ENCODE assay signal across 9 mouse cellular contexts in genomic region chr8:84749519-84749918, GRCm38 (mm10). TPM values are rescaled to one million over a fixed set of nuclear protein-coding genes. Genes with fewer than 3 reads are reported as not detected.
DNase-seq lines count a peak whose midpoint lies in the region; ATAC-seq and TF ChIP-seq lines count a peak whose summit lies in the region.
"Had no signal": no experiment of that assay in that cellular context is flagged by ENCODE, and none has a peak within 500 bp of the region (broad histone marks: within the 10 kb centered on the region; RNA-seq: fewer than 3 reads in every experiment).

No protein-coding gene starts in this region.

- H3K4me3 ChIP-seq in gastrocnemius, adult 2 months: peak overlapping the region; percentile 49
- no peak overlapping the region for H3K4me3 ChIP-seq in midbrain, embryonic 13.5 days (replicated peaks)
- H3K4me3 ChIP-seq in midbrain, embryonic 11.5 days (ENCODE audit: low read depth, low read length): no peak overlapping the region
- no peak overlapping the region for H3K4me3 ChIP-seq in limb, embryonic 11.5 days (ENCODE audit: low read depth, low read length)
- H3K4me3 ChIP-seq in stomach, postnatal 0 days (ENCODE audit: low read depth, low read length): no peak overlapping the region
- H3K4me3 ChIP-seq in intestine, embryonic 16.5 days (ENCODE audit: low read length): no peak overlapping the region

- ATAC-seq in midbrain, embryonic 13.5 days: no peak
- no peak for ATAC-seq in midbrain, embryonic 11.5 days (ENCODE audit: low FRiP score)
- ATAC-seq in limb, embryonic 11.5 days (ENCODE audit: insufficient number of reproducible peaks, low FRiP score, low TSS enrichment, low read depth): no peak
- no peak for ATAC-seq in stomach, postnatal 0 days (ENCODE audit: low FRiP score, low TSS enrichment)
- ATAC-seq in intestine, embryonic 16.5 days: no peak

- 67% methylated on average over 16 of the region's 16 CpGs for WGBS in midbrain, embryonic 13.5 days
- WGBS in midbrain, embryonic 11.5 days: 67% methylated on average over 16 of the region's 16 CpGs
- whole genome bisulfite sequencing in limb, embryonic 11.5 days: 70% methylated on average over 16 of the region's 16 CpGs
- WGBS in stomach, postnatal 0 days: 62% methylated on average over 16 of the region's 16 CpGs
- 78% methylated on average over 16 of the region's 16 CpGs for WGBS in intestine, embryonic 16.5 days

- H3K9me3 ChIP-seq in midbrain, embryonic 13.5 days: no peaks in the 10 kb centered on the region
- H3K9me3 ChIP-seq in midbrain, embryonic 11.5 days (ENCODE audit: control insufficient read depth, low read length): no peaks in the 10 kb centered on the region
- no peaks in the 10 kb centered on the region for H3K9me3 ChIP-seq in limb, embryonic 11.5 days (ENCODE audit: control insufficient read depth, low read length)
- no peaks in the 10 kb centered on the region for H3K9me3 ChIP-seq in stomach, postnatal 0 days (ENCODE audit: control insufficient read depth, low read length)
- no peaks in the 10 kb centered on the region for H3K9me3 ChIP-seq in intestine, embryonic 16.5 days (ENCODE audit: control insufficient read depth, low read length)

- DNase-seq in gastrocnemius, adult 2 months: no peak
- no peak for DNase-seq in gastrocnemius, postnatal 25 days
- DNase-seq in midbrain, embryonic 11.5 days (ENCODE audit: low spot score, missing footprints): no peak
- no peak for DNase-seq in limb, embryonic 11.5 days (ENCODE audit: low spot score)
- no peak for DNase-seq in stomach, postnatal 0 days (ENCODE audit: low spot score)
- no peak for DNase-seq in left cerebral cortex, adult 18-20 months (ENCODE audit: low spot score in 2 of 2)
- DNase-seq: kidney, adult 9 months had no signal

- TF ChIP-seq EP300 in stomach, postnatal 0 days (optimal IDR thresholded peaks at IDR 0.05): no peak

- H3K4me1 ChIP-seq in midbrain, embryonic 13.5 days (replicated peaks): peaks cover 50% of the 10 kb centered on the region
- peaks cover 16% of the 10 kb centered on the region for H3K4me1 ChIP-seq in midbrain, embryonic 11.5 days (ENCODE audit: control insufficient read depth, insufficient read depth, low read length)
- H3K4me1 ChIP-seq in limb, embryonic 11.5 days (ENCODE audit: control insufficient read depth, insufficient read depth, low read length): peaks cover 43% of the 10 kb centered on the region
- peaks cover 6% of the 10 kb centered on the region; the same call in 1 of the 2 replicates for H3K4me1 ChIP-seq in stomach, postnatal 0 days (replicated peaks; ENCODE audit: control insufficient read depth, insufficient read depth)
- peaks cover 24% of the 10 kb centered on the region for H3K4me1 ChIP-seq in intestine, embryonic 16.5 days (ENCODE audit: control insufficient read depth, insufficient read depth, low read length)

- H3K9ac ChIP-seq in midbrain, embryonic 13.5 days (replicated peaks): peak overlapping the region; percentile 41; the same call in 1 of the 2 replicates
- no peak overlapping the region for H3K9ac ChIP-seq in midbrain, embryonic 11.5 days (ENCODE audit: low read length)
- 0 out of 2 replicates have a peak overlapping the region, but pooled peaks have one; percentile 5 for H3K9ac ChIP-seq in limb, embryonic 11.5 days (ENCODE audit: low read length)
- no peak overlapping the region for H3K9ac ChIP-seq in stomach, postnatal 0 days (ENCODE audit: low read length)
- no peak overlapping the region for H3K9ac ChIP-seq in intestine, embryonic 16.5 days (ENCODE audit: low read depth, low read length)

- TF ChIP-seq CTCF in gastrocnemius, adult 2 months (IDR thresholded peaks at IDR 0.05): no peak
- no peak for TF ChIP-seq CTCF in stomach, postnatal 0 days (IDR thresholded peaks at IDR 0.05; ENCODE audit: low read depth)

- intact Hi-C loops in gastrocnemius, adult 2 months (cut with DNase I): loop anchor here (2.0 kb wide), 1 partner anchor 15 kb away; no protein-coding TSS in a partner anchor

- no peaks in the 10 kb centered on the region for H3K36me3 ChIP-seq in midbrain, embryonic 13.5 days
- H3K36me3 ChIP-seq in midbrain, embryonic 11.5 days (ENCODE audit: control insufficient read depth, insufficient read depth, low read length): no peaks in the 10 kb centered on the region
- H3K36me3 ChIP-seq in limb, embryonic 11.5 days (ENCODE audit: control insufficient read depth, insufficient read depth, low read length): no peaks in the 10 kb centered on the region
- H3K36me3 ChIP-seq in stomach, postnatal 0 days (ENCODE audit: control insufficient read depth, insufficient read depth, low read length): 0 out of 2 replicates have a peak, but pooled peaks cover 8% of the 10 kb centered on the region
- H3K36me3 ChIP-seq in intestine, embryonic 16.5 days (ENCODE audit: control insufficient read depth, insufficient read depth, low read length): no peaks in the 10 kb centered on the region

- no peak overlapping the region for H3K4me2 ChIP-seq in midbrain, embryonic 13.5 days (replicated peaks)
- H3K4me2 ChIP-seq in midbrain, embryonic 11.5 days: no peak overlapping the region
- no peak overlapping the region for H3K4me2 ChIP-seq in limb, embryonic 11.5 days (ENCODE audit: low read depth, severe bottlenecking)
- no peak overlapping the region for H3K4me2 ChIP-seq in stomach, postnatal 0 days (replicated peaks; ENCODE audit: low read depth)
- no peak overlapping the region for H3K4me2 ChIP-seq in intestine, embryonic 16.5 days (ENCODE audit: low read depth, low read length)

- peak overlapping the region; percentile 78 for H3K27ac ChIP-seq in gastrocnemius, adult 2 months
- H3K27ac ChIP-seq in midbrain, embryonic 13.5 days: no peak overlapping the region
- no peak overlapping the region for H3K27ac ChIP-seq in midbrain, embryonic 11.5 days (ENCODE audit: low read depth, low read length)
- no peak overlapping the region for H3K27ac ChIP-seq in limb, embryonic 11.5 days (replicated peaks; ENCODE audit: low read depth, low read length)
- H3K27ac ChIP-seq in stomach, postnatal 0 days (replicated peaks): peak overlapping the region; percentile 58; the same call in 1 of the 2 replicates
- H3K27ac ChIP-seq in intestine, embryonic 16.5 days (ENCODE audit: low read length): no peak overlapping the region

- peaks cover 99% of the 10 kb centered on the region for H3K27me3 ChIP-seq in midbrain, embryonic 13.5 days
- peaks cover 99% of the 10 kb centered on the region for H3K27me3 ChIP-seq in midbrain, embryonic 11.5 days (ENCODE audit: control insufficient read depth, insufficient read depth, low read length)
- H3K27me3 ChIP-seq in limb, embryonic 11.5 days (ENCODE audit: control insufficient read depth, insufficient read depth, low read length): peaks cover 58% of the 10 kb centered on the region
- H3K27me3 ChIP-seq in stomach, postnatal 0 days (ENCODE audit: control insufficient read depth, insufficient read depth, low read length): no peaks in the 10 kb centered on the region
- peaks cover 4% of the 10 kb centered on the region; the same call in 1 of the 2 replicates for H3K27me3 ChIP-seq in intestine, embryonic 16.5 days (replicated peaks; ENCODE audit: control insufficient read depth, insufficient read depth, low read length)

RNA-seq across cellular contexts. Expression of gene G430095P16Rik, which starts 26.7 kb away (rescaled TPM):
- under 1 TPM; 0.36 to 0.78 TPM for total RNA-seq in gastrocnemius, adult 2 months (2021)
- under 1 TPM; 0.54 to 0.67 TPM for total RNA-seq in gastrocnemius, postnatal 25 days (2021)
- polyA plus RNA-seq in midbrain, embryonic 13.5 days (2015; fragmentation: Nextera tagmentation; extraction: Ambion mirVana): 1.3 and 1.9 TPM in 2 replicates
- 1.6 and 1.9 TPM in 2 replicates for polyA plus RNA-seq in midbrain, embryonic 11.5 days (2014; fragmentation: Nextera tagmentation; extraction: Ambion mirVana)
- 7.7 and 8.6 TPM in 2 replicates for polyA plus RNA-seq in limb, embryonic 11.5 days (2014; fragmentation: Nextera tagmentation; extraction: Ambion mirVana)
- polyA plus RNA-seq in stomach, postnatal 0 days (2015; fragmentation: Nextera tagmentation; extraction: Ambion mirVana): 1.7 and 2.0 TPM in 2 replicates
- 2.0 and 2.6 TPM in 2 replicates for polyA plus RNA-seq in intestine, embryonic 16.5 days (2015; fragmentation: Nextera tagmentation; extraction: Ambion mirVana)
- total RNA-seq in left cerebral cortex, adult 18-20 months (2021): not detected

RNA-seq across cellular contexts. Expression of gene Lyl1, which starts 48.3 kb away (rescaled TPM):
- total RNA-seq in gastrocnemius, adult 2 months (2021): 1 to 10 TPM; 1.1 to 1.3 TPM
- 1 to 10 TPM; 1.3 to 2.0 TPM for total RNA-seq in gastrocnemius, postnatal 25 days (2021)
- 2.1 and 2.4 TPM in 2 replicates for polyA plus RNA-seq in midbrain, embryonic 13.5 days (2015; fragmentation: Nextera tagmentation; extraction: Ambion mirVana)
- polyA plus RNA-seq in midbrain, embryonic 11.5 days (2014; fragmentation: Nextera tagmentation; extraction: Ambion mirVana): 5.1 and 6.5 TPM in 2 replicates
- polyA plus RNA-seq in limb, embryonic 11.5 days (2014; fragmentation: Nextera tagmentation; extraction: Ambion mirVana): 3.9 and 4.8 TPM in 2 replicates
- 4.0 and 4.3 TPM in 2 replicates for polyA plus RNA-seq in stomach, postnatal 0 days (2015; fragmentation: Nextera tagmentation; extraction: Ambion mirVana)
- polyA plus RNA-seq in intestine, embryonic 16.5 days (2015; fragmentation: Nextera tagmentation; extraction: Ambion mirVana): 4.9 and 5.0 TPM in 2 replicates
- 1 to 10 TPM; 2.6 TPM for total RNA-seq in left cerebral cortex, adult 18-20 months (2021)

RNA-seq across cellular contexts. Expression of gene Nfix, which starts 50.6 kb away (rescaled TPM):
- 100 to 1,000 TPM; 465 to 558 TPM for total RNA-seq in gastrocnemius, adult 2 months (2021)
- 100 to 1,000 TPM; 447 to 529 TPM for total RNA-seq in gastrocnemius, postnatal 25 days (2021)
- 22.4 and 28.4 TPM in 2 replicates for polyA plus RNA-seq in midbrain, embryonic 13.5 days (2015; fragmentation: Nextera tagmentation; extraction: Ambion mirVana)
- polyA plus RNA-seq in midbrain, embryonic 11.5 days (2014; fragmentation: Nextera tagmentation; extraction: Ambion mirVana): 2.2 and 2.5 TPM in 2 replicates
- polyA plus RNA-seq in limb, embryonic 11.5 days (2014; fragmentation: Nextera tagmentation; extraction: Ambion mirVana): 4.6 TPM in 2 replicates
- polyA plus RNA-seq in stomach, postnatal 0 days (2015; fragmentation: Nextera tagmentation; extraction: Ambion mirVana): 36.5 and 36.6 TPM in 2 replicates
- polyA plus RNA-seq in intestine, embryonic 16.5 days (2015; fragmentation: Nextera tagmentation; extraction: Ambion mirVana): 9.7 and 11.8 TPM in 2 replicates
- total RNA-seq in left cerebral cortex, adult 18-20 months (2021): 100 to 1,000 TPM; 291 to 300 TPM

Comparison
In these comparisons a context has a peak if more than half of its experiments do, and no peak if none do; other contexts are left out.
1. H3K9ac ChIP-seq: peak in midbrain, embryonic 13.5 days (single experiment) and limb, embryonic 11.5 days (single experiment); none in midbrain, embryonic 11.5 days (single experiment), stomach, postnatal 0 days (single experiment) and intestine, embryonic 16.5 days (single experiment).
2. H3K27ac ChIP-seq: peak in gastrocnemius, adult 2 months (single experiment) and stomach, postnatal 0 days (single experiment); none in midbrain, embryonic 13.5 days (single experiment), midbrain, embryonic 11.5 days (single experiment), limb, embryonic 11.5 days (single experiment) and intestine, embryonic 16.5 days (single experiment).